Mouse (Mus musculus) erythroblast, embryonic 14.5 days (primary cell): ENCODE results near the gene Gsk3a. TPM values are rescaled to one million over a fixed set of nuclear protein-coding genes. Genes with fewer than 3 reads are reported as not detected.

ENCODE experiments used
- H3K27me3 ChIP-seq: 2 replicates; pipeline ENCODE4 v1.6.1; 2012; ENCODE audit warnings: inconsistent platforms; ENCODE audit not compliant: control insufficient read depth
- H3K36me3 ChIP-seq: 2 replicates; pipeline ENCODE4 v1.6.1; 2012; ENCODE audit warnings: mild to moderate bottlenecking, inconsistent platforms; ENCODE audit not compliant: control insufficient read depth
- H3K4me1 ChIP-seq: 2 replicates; pipeline ENCODE4 v1.6.1; 2012; ENCODE audit warnings: inconsistent platforms; ENCODE audit not compliant: control insufficient read depth
- H3K4me3 ChIP-seq: replicated peaks from 2 replicates; pipeline ENCODE3; 2012; ENCODE audit warnings: moderate library complexity, mild to moderate bottlenecking, inconsistent platforms
- H3K9me3 ChIP-seq: 2 replicates; pipeline ENCODE4 v1.6.1; 2012; ENCODE audit warnings: low read length, inconsistent platforms, mixed read lengths; ENCODE audit not compliant: control insufficient read depth
- GATA1 ChIP-seq: IDR thresholded peaks from 2 replicates; pipeline ENCODE4 v1.6.1; 2012; ENCODE audit warnings: low read length, inconsistent platforms, mixed read lengths
- TAL1 ChIP-seq: IDR thresholded peaks from 3 replicates; pipeline ENCODE4 v1.6.1; 2012; ENCODE audit warnings: low read length, inconsistent platforms, mixed read lengths
- polyA plus RNA-seq: library from polyadenylated mRNA; stranded (reverse); fragments of >175 nt; gene quantifications from 2 replicates; pipeline ENCODE4 v1.2.3, GENCODE M21; 2012

Gene Gsk3a
- polyA plus RNA-seq, 1 experiment: 30.9 TPM

- TF ChIP-seq TAL1: no peak
- TF ChIP-seq GATA1: no peak
These were observed 32.1 kb downstream of the Gsk3a start for GRCm38 (mm10) chr7:25205355-25206093.

GRCm38 (mm10) chr7:25203624-25204023 is 34.0 kb downstream of the Gsk3a start:
- TF ChIP-seq GATA1: no peak
- TF ChIP-seq TAL1: no peak
- H3K27me3 ChIP-seq: no peaks in the 10 kb centered on the region
- H3K4me1 ChIP-seq: peaks cover 61% of the 10 kb centered on the region
- no peaks in the 10 kb centered on the region for H3K9me3 ChIP-seq
- peaks cover 95% of the 10 kb centered on the region for H3K36me3 ChIP-seq
- H3K4me3 ChIP-seq: no peak overlapping the region

More at GRCm38 (mm10) chr7:25205355-25206093, 32.1 kb downstream of the Gsk3a start:
- H3K36me3 ChIP-seq: peaks cover 100% of the 10 kb centered on the region
- no peaks in the 10 kb centered on the region for H3K9me3 ChIP-seq
- H3K27me3 ChIP-seq: no peaks in the 10 kb centered on the region
- no peak overlapping the region for H3K4me3 ChIP-seq
- H3K4me1 ChIP-seq: peaks cover 73% of the 10 kb centered on the region

- peaks cover 38% of the 10 kb centered on the region for H3K36me3 ChIP-seq
- TF ChIP-seq TAL1 (no peak), GATA1 (no peak)
- H3K9me3 ChIP-seq: no peaks in the 10 kb centered on the region
- H3K4me1 ChIP-seq: peaks cover 60% of the 10 kb centered on the region
- no peaks in the 10 kb centered on the region for H3K27me3 ChIP-seq
- H3K4me3 ChIP-seq: no peak overlapping the region
These were observed 40.1 kb downstream of the Gsk3a start for GRCm38 (mm10) chr7:25197384-25198018.

DNA sequence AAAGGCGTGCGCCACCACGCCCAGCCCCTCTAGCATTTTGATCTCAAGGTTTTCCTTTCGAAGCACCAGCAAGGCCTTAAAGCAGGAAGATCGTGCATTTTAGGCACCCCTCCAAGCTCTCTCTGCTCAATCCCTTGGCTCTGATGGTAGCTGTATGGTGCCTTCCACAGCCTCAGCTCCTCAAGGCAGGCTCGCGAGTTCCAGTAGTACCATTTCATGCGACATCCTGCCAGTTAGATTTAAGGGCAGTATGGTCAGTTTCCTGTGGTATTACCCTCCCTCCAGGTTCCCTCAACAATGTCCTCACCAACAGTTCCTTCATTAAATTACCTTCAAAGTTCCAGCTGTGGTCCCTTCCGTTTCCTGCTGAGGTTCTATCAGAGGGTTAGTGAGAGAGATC is 41.5 kb downstream of the Gsk3a start:
- peaks cover 61% of the 10 kb centered on the region for H3K4me1 ChIP-seq
- no peak overlapping the region for H3K4me3 ChIP-seq
- H3K27me3 ChIP-seq: no peaks in the 10 kb centered on the region
- TF ChIP-seq GATA1: no peak
- no peak for TF ChIP-seq TAL1
- H3K36me3 ChIP-seq: peaks cover 24% of the 10 kb centered on the region
- H3K9me3 ChIP-seq: no peaks in the 10 kb centered on the region

DNA sequence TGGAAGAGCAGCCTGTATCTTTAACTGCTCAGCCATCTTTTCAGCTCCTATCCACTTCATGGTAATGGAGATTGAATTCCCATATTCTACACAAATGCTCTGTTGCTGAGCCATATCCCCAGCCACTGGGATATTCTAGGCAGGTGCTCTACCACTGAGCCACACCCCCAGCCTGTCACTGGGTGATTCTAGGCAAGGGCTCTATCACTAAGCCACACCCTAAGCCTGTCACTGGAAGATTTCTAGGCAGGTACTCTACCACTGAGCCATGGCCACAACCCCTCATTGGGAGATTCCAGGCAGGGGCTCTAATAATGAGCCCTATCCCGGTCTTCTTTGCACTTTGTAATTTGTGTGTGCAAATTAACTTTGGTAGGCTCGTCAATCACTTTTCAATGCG is 42.5 kb downstream of the Gsk3a start:
- Histone ChIP-seq H3K9me3 (no peaks in the 10 kb centered on the region), H3K4me1 (peaks cover 65% of the 10 kb centered on the region)
- peak; percentile 31; the same call in 1 of the 2 replicates for TF ChIP-seq GATA1
- TF ChIP-seq TAL1: peak; percentile 59; the same call in 2 of the 3 replicates

DNA sequence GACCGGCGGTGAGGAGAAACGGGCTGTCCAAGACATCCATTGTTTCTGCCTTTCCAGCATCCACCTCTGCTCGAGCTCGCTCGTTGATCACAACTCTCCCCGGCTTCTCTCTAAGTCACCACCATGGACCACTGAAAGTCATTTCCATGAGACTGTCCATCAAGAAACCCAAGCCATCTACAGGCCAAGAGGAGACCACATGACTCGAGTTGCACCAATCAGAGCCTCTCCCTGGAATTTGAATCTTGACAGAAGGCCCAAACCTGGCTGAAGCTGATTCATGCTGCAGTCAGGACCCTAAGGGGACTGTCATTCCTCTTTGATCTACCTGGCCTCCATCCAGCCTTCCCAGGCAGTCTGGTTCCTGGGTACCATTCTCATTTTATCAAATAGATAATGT is 45.5 kb downstream of the Gsk3a start:
- no peaks in the 10 kb centered on the region; the same call in 1 of the 2 replicates for H3K36me3 ChIP-seq
- peaks cover 56% of the 10 kb centered on the region for H3K4me1 ChIP-seq
- H3K4me3 ChIP-seq: no peak overlapping the region
- H3K27me3 ChIP-seq: peaks cover 7% of the 10 kb centered on the region
- no peaks in the 10 kb centered on the region for H3K9me3 ChIP-seq
- TF ChIP-seq GATA1 (no peak), TAL1 (no peak)

More for the DNA sequence above, 42.5 kb downstream of the Gsk3a start:
- Histone ChIP-seq H3K36me3 (peaks cover 15% of the 10 kb centered on the region), H3K4me3 (peak overlapping the region; percentile 23), H3K27me3 (no peaks in the 10 kb centered on the region)

DNA sequence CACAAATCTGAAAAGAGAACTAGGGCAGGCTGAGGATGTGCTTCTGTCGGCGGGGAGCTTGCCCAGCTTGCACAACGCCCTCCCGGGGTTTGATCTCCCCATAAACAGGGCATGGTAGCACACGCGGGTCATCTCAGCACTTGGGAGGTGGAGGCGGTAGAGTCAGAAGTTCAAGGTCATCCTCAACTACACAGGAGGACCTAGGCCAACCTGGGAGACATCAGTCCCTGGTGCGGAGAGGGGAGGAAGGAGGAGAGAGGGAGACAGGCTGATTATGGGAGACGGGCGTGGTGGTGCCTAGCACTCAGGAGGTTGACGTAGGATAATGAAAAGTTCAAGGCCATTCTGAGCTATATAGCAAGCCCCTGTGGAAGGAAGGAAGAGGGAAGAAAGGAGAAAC is 46.8 kb downstream of the Gsk3a start:
- TF ChIP-seq GATA1 (no peak), TAL1 (no peak)
- Histone ChIP-seq H3K36me3 (no peaks in the 10 kb centered on the region), H3K27me3 (peaks cover 9% of the 10 kb centered on the region), H3K4me1 (peaks cover 45% of the 10 kb centered on the region), H3K4me3 (no peak overlapping the region), H3K9me3 (no peaks in the 10 kb centered on the region)

DNA sequence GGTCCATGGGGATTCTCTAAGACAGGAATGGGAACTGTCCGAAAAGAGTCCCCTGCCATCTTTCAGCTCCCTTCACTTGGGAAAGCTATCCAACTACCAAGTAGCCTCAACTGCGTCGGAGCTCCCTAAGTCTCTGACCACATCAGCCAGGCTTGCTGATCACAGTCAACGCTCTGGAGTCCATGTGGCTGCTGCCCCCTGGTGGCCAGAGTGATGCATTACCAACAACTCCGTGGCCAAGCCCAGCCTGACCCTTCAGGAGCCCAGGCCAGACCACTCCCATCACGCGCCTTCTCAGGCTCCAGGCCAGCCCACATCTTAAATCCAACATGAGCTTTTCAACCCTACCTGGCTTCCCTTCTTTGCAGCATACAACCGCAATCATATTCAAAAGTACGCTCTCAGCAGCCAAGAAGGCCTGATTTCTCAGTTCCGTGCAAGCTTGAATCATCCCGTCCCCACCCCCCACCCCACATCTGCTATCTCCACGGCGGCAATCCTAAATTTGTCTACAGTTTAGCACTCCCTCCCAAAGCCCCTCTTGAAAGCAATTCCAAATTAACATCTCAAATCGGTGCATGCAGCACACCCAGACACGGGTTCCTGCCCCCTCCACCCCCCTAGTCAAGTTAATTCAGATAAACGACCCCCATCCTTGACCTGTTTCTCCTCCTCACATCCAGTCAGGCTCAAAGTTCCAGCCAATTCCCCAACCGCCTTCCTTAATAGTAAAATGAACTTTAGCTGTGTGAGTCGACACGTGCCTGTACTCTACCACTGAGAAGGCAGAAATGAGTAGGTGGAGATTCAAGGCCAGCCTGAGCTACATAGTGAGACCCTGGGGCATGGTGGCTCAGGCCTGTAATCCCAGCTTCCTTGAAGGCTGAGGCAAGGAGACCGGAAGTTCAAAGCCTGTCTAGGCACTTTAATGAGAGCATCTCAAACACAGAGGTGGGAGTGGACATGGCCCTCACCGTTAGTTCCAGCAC is 49.7 kb downstream of the Gsk3a start:
- H3K36me3 ChIP-seq: no peaks in the 10 kb centered on the region
- no peaks in the 10 kb centered on the region for H3K9me3 ChIP-seq
- TF ChIP-seq GATA1 (no peak), TAL1 (no peak)
- H3K4me3 ChIP-seq: no peak overlapping the region
- H3K27me3 ChIP-seq: peaks cover 32% of the 10 kb centered on the region
- peaks cover 27% of the 10 kb centered on the region for H3K4me1 ChIP-seq
